ENCODE assay signal across 27 mouse cellular contexts in genomic region chr17:35100196-35100765, GRCm38 (mm10). TPM values are rescaled to one million over a fixed set of nuclear protein-coding genes. Genes with fewer than 3 reads are reported as not detected.
DNase-seq lines count a peak whose midpoint lies in the region; ATAC-seq and TF ChIP-seq lines count a peak whose summit lies in the region.
"Had no signal": no experiment of that assay in that cellular context is flagged by ENCODE, and none has a peak within 500 bp of the region (broad histone marks: within the 10 kb centered on the region; RNA-seq: fewer than 3 reads in every experiment).

No protein-coding gene starts in this region.

- 0 out of 2 replicates have a peak, but pooled peaks have one; percentile 18 for ATAC-seq in hindbrain, embryonic 16.5 days
- ATAC-seq in hindbrain, embryonic 12.5 days (ENCODE audit: low FRiP score): no peak
- peak; percentile 60 for ATAC-seq in intestine, embryonic 15.5 days
- ATAC-seq: forebrain, postnatal 0 days; inflammation-experienced regulatory T-cells, adult 6 months had no signal

- TF ChIP-seq CTCF in E14TG2a.4 (conservative IDR thresholded peaks at IDR 0.05; ENCODE audit: low read length): no peak

- H3K9ac ChIP-seq in hindbrain, embryonic 16.5 days (ENCODE audit: low read depth, low read length): no peak overlapping the region
- no peak overlapping the region for H3K9ac ChIP-seq in hindbrain, embryonic 12.5 days
- no peak overlapping the region for H3K9ac ChIP-seq in intestine, embryonic 15.5 days
- H3K9ac ChIP-seq: forebrain, postnatal 0 days; limb, embryonic 13.5 days; liver, embryonic 14.5 days; lung, embryonic 14.5 days; midbrain, embryonic 12.5 days had no signal

- no peak overlapping the region for H3K4me2 ChIP-seq in hindbrain, embryonic 16.5 days (ENCODE audit: low read length)
- no peak overlapping the region for H3K4me2 ChIP-seq in hindbrain, embryonic 12.5 days (replicated peaks)
- H3K4me2 ChIP-seq in intestine, embryonic 15.5 days (replicated peaks): no peak overlapping the region
- H3K4me2 ChIP-seq: limb, embryonic 13.5 days; lung, embryonic 14.5 days; midbrain, embryonic 12.5 days had no signal

- peaks cover 50% of the 10 kb centered on the region for H3K36me3 ChIP-seq in hindbrain, embryonic 16.5 days (ENCODE audit: control insufficient read depth, insufficient read depth, low read length)
- H3K36me3 ChIP-seq in hindbrain, embryonic 12.5 days: peaks cover 79% of the 10 kb centered on the region
- H3K36me3 ChIP-seq in E14TG2a.4 (ENCODE audit: insufficient read depth, low read length): peaks cover 80% of the 10 kb centered on the region
- peaks cover 51% of the 10 kb centered on the region for H3K36me3 ChIP-seq in intestine, embryonic 15.5 days

- H3K27me3 ChIP-seq in hindbrain, embryonic 16.5 days (replicated peaks; ENCODE audit: control insufficient read depth, insufficient read depth, low read length): no peaks in the 10 kb centered on the region
- H3K27me3 ChIP-seq in hindbrain, embryonic 12.5 days: no peaks in the 10 kb centered on the region
- H3K27me3 ChIP-seq in E14TG2a.4 (ENCODE audit: insufficient read depth, low read length): no peaks in the 10 kb centered on the region
- no peaks in the 10 kb centered on the region for H3K27me3 ChIP-seq in intestine, embryonic 15.5 days (replicated peaks)
- H3K27me3 ChIP-seq: CH12.LX; limb, embryonic 13.5 days; midbrain, embryonic 12.5 days had no signal

- no peaks in the 10 kb centered on the region for H3K9me3 ChIP-seq in hindbrain, embryonic 16.5 days (ENCODE audit: control insufficient read depth, low read length)
- no peaks in the 10 kb centered on the region for H3K9me3 ChIP-seq in hindbrain, embryonic 12.5 days (replicated peaks)
- H3K9me3 ChIP-seq in E14TG2a.4 (ENCODE audit: low read length): no peaks in the 10 kb centered on the region
- no peaks in the 10 kb centered on the region for H3K9me3 ChIP-seq in intestine, embryonic 15.5 days
- H3K9me3 ChIP-seq: forebrain, embryonic 10.5 days; hindbrain, embryonic 10.5 days; limb, embryonic 13.5 days; midbrain, embryonic 12.5 days had no signal

- WGBS in hindbrain, embryonic 16.5 days: 74% methylated on average over 10 of the region's 10 CpGs
- WGBS in hindbrain, embryonic 12.5 days: 70% methylated on average over 10 of the region's 10 CpGs
- 52% methylated on average over 10 of the region's 10 CpGs for WGBS in intestine, embryonic 15.5 days

- no peaks in the 10 kb centered on the region for H3K4me1 ChIP-seq in hindbrain, embryonic 16.5 days (ENCODE audit: control insufficient read depth, insufficient read depth, low read depth, low read length)
- H3K4me1 ChIP-seq in hindbrain, embryonic 12.5 days: no peaks in the 10 kb centered on the region
- peaks cover 61% of the 10 kb centered on the region for H3K4me1 ChIP-seq in E14TG2a.4 (replicated peaks; ENCODE audit: low read depth, low read length)
- peaks cover 30% of the 10 kb centered on the region for H3K4me1 ChIP-seq in intestine, embryonic 15.5 days (replicated peaks)
- H3K4me1 ChIP-seq: forebrain, embryonic 10.5 days; limb, embryonic 13.5 days; midbrain, embryonic 12.5 days had no signal

- DNase-seq in kidney, postnatal 36 days: peak; percentile 34 to 56
- no peak for DNase-seq in right cerebral cortex, adult 2 months (ENCODE audit: low spot score in 2 of 2)
- no peak for DNase-seq in right cerebral cortex, postnatal 25 days
- DNase-seq: B cell, adult 2 months; cerebellum, adult 11 months; cerebellum, postnatal 10 days; forebrain, postnatal 0 days; gastrocnemius, postnatal 25 days; heart, adult 2 months; lung, embryonic 14.5 days; right cerebral cortex, postnatal 14 days; spleen, adult 18-20 months had no signal

- no peak overlapping the region for H3K4me3 ChIP-seq in hindbrain, embryonic 16.5 days (ENCODE audit: low read length)
- H3K4me3 ChIP-seq in hindbrain, embryonic 12.5 days: no peak overlapping the region
- H3K4me3 ChIP-seq in E14TG2a.4 (replicated peaks; ENCODE audit: low read length): peak overlapping the region; percentile 35
- H3K4me3 ChIP-seq in intestine, embryonic 15.5 days (replicated peaks): no peak overlapping the region
- H3K4me3 ChIP-seq: forebrain, embryonic 10.5 days; heart, adult 2 months; hindbrain, embryonic 10.5 days; limb, embryonic 13.5 days; midbrain, embryonic 12.5 days had no signal

- no peak overlapping the region for H3K27ac ChIP-seq in hindbrain, embryonic 16.5 days (ENCODE audit: low read depth, low read length)
- no peak overlapping the region for H3K27ac ChIP-seq in hindbrain, embryonic 12.5 days
- peak overlapping the region; percentile 48; the same call in 1 of the 2 replicates for H3K27ac ChIP-seq in intestine, embryonic 15.5 days
- H3K27ac ChIP-seq: forebrain, embryonic 10.5 days; heart, adult 2 months; hindbrain, embryonic 10.5 days; limb, embryonic 13.5 days; liver, embryonic 14.5 days; midbrain, embryonic 12.5 days had no signal

RNA-seq across cellular contexts. Expression of gene Ly6g5c, which starts 7.8 kb away (rescaled TPM):
- polyA plus RNA-seq in hindbrain, embryonic 16.5 days (2015; fragmentation: Nextera tagmentation; extraction: Ambion mirVana): not detected in 2 replicates
- not detected in 2 replicates for polyA plus RNA-seq in hindbrain, embryonic 12.5 days (2016; fragmentation: Nextera tagmentation; extraction: Ambion mirVana)
- polyA plus RNA-seq in intestine, embryonic 15.5 days (2015; fragmentation: Nextera tagmentation; extraction: Ambion mirVana): not detected in 2 replicates
- polyA plus RNA-seq: adrenal gland, adult 2 months; embryonic facial prominence, embryonic 11.5 days; forebrain, embryonic 10.5 days; forebrain, postnatal 0 days; heart, adult 2 months; hindbrain, embryonic 10.5 days; inflammation-experienced regulatory T-cells, adult 6 months; limb, embryonic 13.5 days; liver, embryonic 14.5 days; lung, embryonic 14.5 days; midbrain, embryonic 12.5 days; urinary bladder, adult 2 months had no signal

RNA-seq across cellular contexts. Expression of gene Abhd16a, which starts 11.2 kb away (rescaled TPM):
- 113 and 115 TPM in 2 replicates for polyA plus RNA-seq in hindbrain, embryonic 16.5 days (2015; fragmentation: Nextera tagmentation; extraction: Ambion mirVana)
- 78.6 and 81.1 TPM in 2 replicates for polyA plus RNA-seq in hindbrain, embryonic 12.5 days (2016; fragmentation: Nextera tagmentation; extraction: Ambion mirVana)
- 92.1 and 96.4 TPM in 2 replicates for polyA plus RNA-seq in intestine, embryonic 15.5 days (2015; fragmentation: Nextera tagmentation; extraction: Ambion mirVana)

RNA-seq across cellular contexts. Expression of gene Ly6g6f, which starts 14.9 kb away (rescaled TPM):
- polyA plus RNA-seq in hindbrain, embryonic 16.5 days (2015; fragmentation: Nextera tagmentation; extraction: Ambion mirVana): 0.22 TPM in 1 of 2 replicates, not detected in the other
- 0.47 and 0.62 TPM in 2 replicates for polyA plus RNA-seq in hindbrain, embryonic 12.5 days (2016; fragmentation: Nextera tagmentation; extraction: Ambion mirVana)
- polyA plus RNA-seq in intestine, embryonic 15.5 days (2015; fragmentation: Nextera tagmentation; extraction: Ambion mirVana): 0.24 and 0.33 TPM in 2 replicates
- polyA plus RNA-seq: adrenal gland, adult 2 months; forebrain, postnatal 0 days; heart, postnatal 0 days; inflammation-experienced regulatory T-cells, adult 6 months had no signal

RNA-seq across cellular contexts. Expression of gene Ly6g5b, which starts 14.9 kb away (rescaled TPM):
- 0.93 and 1.5 TPM in 2 replicates for polyA plus RNA-seq in hindbrain, embryonic 16.5 days (2015; fragmentation: Nextera tagmentation; extraction: Ambion mirVana)
- 1.4 and 1.5 TPM in 2 replicates for polyA plus RNA-seq in hindbrain, embryonic 12.5 days (2016; fragmentation: Nextera tagmentation; extraction: Ambion mirVana)
- 0.83 and 0.85 TPM in 2 replicates for polyA plus RNA-seq in intestine, embryonic 15.5 days (2015; fragmentation: Nextera tagmentation; extraction: Ambion mirVana)
- polyA plus RNA-seq: heart, postnatal 0 days had no signal

RNA-seq across cellular contexts. Expression of gene Gpank1, which starts 21.0 kb away (rescaled TPM):
- 20.7 and 23.7 TPM in 2 replicates for polyA plus RNA-seq in hindbrain, embryonic 16.5 days (2015; fragmentation: Nextera tagmentation; extraction: Ambion mirVana)
- polyA plus RNA-seq in hindbrain, embryonic 12.5 days (2016; fragmentation: Nextera tagmentation; extraction: Ambion mirVana): 19.8 and 20.8 TPM in 2 replicates
- 17.7 and 19.1 TPM in 2 replicates for polyA plus RNA-seq in intestine, embryonic 15.5 days (2015; fragmentation: Nextera tagmentation; extraction: Ambion mirVana)

Comparison
In these comparisons a context has a peak if more than half of its experiments do, and no peak if none do; other contexts are left out.
1. DNase-seq: peak in kidney, postnatal 36 days (2 of 2); none in right cerebral cortex, adult 2 months (0 of 2) and right cerebral cortex, postnatal 25 days (single experiment).